Comparison of ENCODE assay signal across 26 mouse cellular contexts in genomic region chr6:82111540-82111939, GRCm38 (mm10).
DNase-seq lines count a peak whose midpoint lies in the region; ATAC-seq and TF ChIP-seq lines count a peak whose summit lies in the region.
"Had no signal": no experiment of that assay in that cellular context is flagged by ENCODE, and none has a peak within 500 bp of the region (broad histone marks: within the 10 kb centered on the region; RNA-seq: fewer than 3 reads in every experiment).

No protein-coding gene starts in this region.

- no peak overlapping the region for H3K9ac ChIP-seq in stomach, embryonic 16.5 days (ENCODE audit: low read length)
- H3K9ac ChIP-seq: embryonic facial prominence, embryonic 15.5 days; heart, embryonic 15.5 days; hindbrain, embryonic 13.5 days; limb, embryonic 15.5 days; neural tube, embryonic 13.5 days had no signal

- no peaks in the 10 kb centered on the region for H3K9me3 ChIP-seq in stomach, embryonic 16.5 days (replicated peaks; ENCODE audit: control insufficient read depth, low read length)
- H3K9me3 ChIP-seq: embryonic facial prominence, embryonic 15.5 days; heart, embryonic 15.5 days; hindbrain, embryonic 13.5 days; limb, embryonic 15.5 days; megakaryocyte, embryonic 14.5 days; neural tube, embryonic 13.5 days had no signal

- no peaks in the 10 kb centered on the region; the same call in 1 of the 2 replicates for H3K4me1 ChIP-seq in lung, adult 2 months (ENCODE audit: control insufficient read depth, insufficient read depth, low read length)
- peaks cover 5% of the 10 kb centered on the region; the same call in 1 of the 2 replicates for H3K4me1 ChIP-seq in stomach, embryonic 16.5 days (ENCODE audit: control insufficient read depth, insufficient read depth, low read length)
- H3K4me1 ChIP-seq: hindbrain, embryonic 13.5 days; limb, embryonic 15.5 days; neural tube, embryonic 13.5 days had no signal

- no peak for TF ChIP-seq CTCF in lung, adult 2 months (IDR thresholded peaks at IDR 0.05; ENCODE audit: insufficient read depth, low read length)

- H3K27ac ChIP-seq in stomach, embryonic 16.5 days (ENCODE audit: low read length): peak overlapping the region; percentile 75; the same call in 1 of the 2 replicates
- H3K27ac ChIP-seq: heart, embryonic 15.5 days; hindbrain, embryonic 13.5 days; left cerebral cortex, adult 2 months; limb, embryonic 15.5 days; neural tube, embryonic 13.5 days had no signal

- H3K4me2 ChIP-seq in stomach, embryonic 16.5 days (ENCODE audit: low read depth, low read length): no peak overlapping the region
- H3K4me2 ChIP-seq: embryonic facial prominence, embryonic 15.5 days; heart, embryonic 15.5 days; hindbrain, embryonic 13.5 days; limb, embryonic 15.5 days; neural tube, embryonic 13.5 days had no signal

- H3K4me3 ChIP-seq in lung, adult 2 months (replicated peaks; ENCODE audit: extremely low read depth, low read depth, low read length): no peak overlapping the region
- no peak overlapping the region for H3K4me3 ChIP-seq in stomach, embryonic 16.5 days (replicated peaks; ENCODE audit: low read length)
- H3K4me3 ChIP-seq: embryonic facial prominence, embryonic 15.5 days; heart, embryonic 15.5 days; hindbrain, embryonic 13.5 days; left cerebral cortex, adult 2 months; limb, embryonic 15.5 days; megakaryocyte, embryonic 14.5 days; myocyte; neural tube, embryonic 13.5 days had no signal

- TF ChIP-seq POLR2A in lung, adult 2 months (IDR thresholded peaks at IDR 0.05; ENCODE audit: borderline replicate concordance, extremely low read depth, low read depth, low read length): no peak

- no peak for ATAC-seq in stomach, embryonic 16.5 days (ENCODE audit: insufficient read depth, low FRiP score)
- no peak for ATAC-seq in erythroblast, adult 5-6 weeks (replicated peaks; ENCODE audit: low FRiP score, poor library complexity, severe bottlenecking)
- ATAC-seq: forebrain, embryonic 16.5 days had no signal

- H3K36me3 ChIP-seq in stomach, embryonic 16.5 days (ENCODE audit: control insufficient read depth, insufficient read depth, low read length): no peaks in the 10 kb centered on the region
- H3K36me3 ChIP-seq: embryonic facial prominence, embryonic 15.5 days; heart, embryonic 15.5 days; hindbrain, embryonic 13.5 days; limb, embryonic 15.5 days; neural tube, embryonic 13.5 days had no signal

- DNase-seq in adrenal gland, adult 2 months: peak; percentile 24
- DNase-seq in adrenal gland, postnatal 4 days (ENCODE audit: low spot score in 2 of 2): no peak
- peak; percentile 35 to 55 for DNase-seq in lung, adult 18-20 months
- DNase-seq in lung, adult 2 months: no peak
- DNase-seq in lung, postnatal 10 days: peak; percentile 83
- no peak for DNase-seq in heart, adult 8-10 months (ENCODE audit: low spot score)
- DNase-seq: cerebellum, adult 9-10 months; gastrocnemius, postnatal 25 days; heart, postnatal 36 days; kidney, postnatal 10 days; left cerebral cortex, postnatal 4 days; midbrain, embryonic 14.5 days; retina, postnatal 1 day; right cerebral cortex, postnatal 25 days; thymus, adult 2 months had no signal

- WGBS in lung, adult 2 months: 62% methylated on average over 3 of the region's 3 CpGs
- WGBS in stomach, embryonic 16.5 days: 69% methylated on average over 3 of the region's 3 CpGs

- H3K27me3 ChIP-seq in stomach, embryonic 16.5 days (ENCODE audit: control insufficient read depth, insufficient read depth, low read length): no peaks in the 10 kb centered on the region
- H3K27me3 ChIP-seq: embryonic facial prominence, embryonic 15.5 days; heart, embryonic 15.5 days; hindbrain, embryonic 13.5 days; limb, embryonic 15.5 days; neural tube, embryonic 13.5 days had no signal

Comparison
In these comparisons a context has a peak if more than half of its experiments do, and no peak if none do; other contexts are left out.
1. DNase-seq: peak in adrenal gland, adult 2 months (single experiment), lung, adult 18-20 months (2 of 2) and lung, postnatal 10 days (single experiment); none in adrenal gland, postnatal 4 days (0 of 2), lung, adult 2 months (single experiment) and heart, adult 8-10 months (single experiment).